Mouse (Mus musculus) bone marrow macrophage, adult 2 months (primary cell): ENCODE measurements around the gene Prkrip1.

Experiments used
- CTCF ChIP-seq: IDR thresholded peaks from 2 replicates; pipeline ENCODE4 v1.5.1; 2012; ENCODE audit warnings: low read depth, mild to moderate bottlenecking, low read length, moderate library complexity
- POLR2A ChIP-seq: IDR thresholded peaks from 2 replicates; pipeline ENCODE4 v1.6.1; 2012; ENCODE audit warnings: mild to moderate bottlenecking, low read depth, low read length, borderline replicate concordance

DNA sequence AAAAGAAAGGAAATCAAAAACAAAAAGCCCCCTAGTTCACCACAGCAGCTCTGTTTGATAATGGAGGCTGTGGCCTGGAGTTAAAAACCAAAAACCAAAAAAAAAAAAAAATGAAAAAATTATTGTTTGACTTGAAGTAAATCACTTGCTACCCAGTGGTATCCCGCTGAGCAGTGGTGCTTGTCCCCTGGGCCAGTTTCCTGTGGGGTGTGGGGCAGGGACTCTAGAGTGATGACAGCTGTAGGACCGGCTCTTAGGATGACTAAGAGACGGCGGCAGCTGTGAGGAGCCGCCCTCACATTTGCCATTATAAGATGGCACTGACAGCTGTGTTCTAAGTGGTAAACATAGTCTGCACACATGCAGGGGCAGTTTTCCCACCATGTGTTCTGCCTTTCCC, 43.4 kb downstream of the Prkrip1 start:
- TF ChIP-seq POLR2A: no peak
- TF ChIP-seq CTCF: no peak
